Mouse (Mus musculus): ENCODE data around the gene Nedd1. TPM values are rescaled to one million over a fixed set of nuclear protein-coding genes. Genes with fewer than 3 reads are reported as not detected.

The Nedd1 gene
- polyA plus RNA-seq, 1 experiment = 0.79 TPM

DNA sequence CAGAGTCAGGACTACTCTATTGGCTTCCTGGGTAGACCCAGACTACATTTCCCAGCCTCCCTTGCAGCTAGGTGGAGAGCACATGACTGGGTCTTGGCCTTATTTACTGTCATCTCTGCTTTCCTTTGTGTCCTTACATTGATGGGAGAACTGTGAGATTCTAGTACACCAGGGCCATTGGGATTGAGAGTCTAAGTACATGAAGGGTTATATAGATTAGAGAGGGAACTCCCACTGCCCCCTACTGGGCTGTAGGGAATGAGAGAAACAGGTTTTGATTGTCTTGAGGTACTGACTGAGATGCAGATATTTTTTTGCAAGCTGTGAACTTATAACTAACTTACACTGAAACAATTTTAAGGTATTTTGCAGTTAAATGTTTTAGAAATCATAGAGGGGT is 81.2 kb downstream of the Nedd1 start:
- Histone ChIP-seq H3K4me1 (ENCODE audit: control insufficient read depth, insufficient read depth, insufficient read length, low read length) (no peaks in the 10 kb centered on the region), H3K27me3 (ENCODE audit: control insufficient read depth, insufficient read depth, low read length) (no peaks in the 10 kb centered on the region), H3K4me3 (ENCODE audit: low read depth, low read length) (no peak overlapping the region), H3K36me3 (ENCODE audit: control insufficient read depth, insufficient read depth, low read length) (no peaks in the 10 kb centered on the region), H3K27ac (ENCODE audit: insufficient read depth, low read depth, low read length) (no peak overlapping the region)
- TF ChIP-seq POLR2A (IDR thresholded peaks at IDR 0.05; ENCODE audit: low read depth, low read length) (no peak), CTCF (IDR thresholded peaks at IDR 0.05; ENCODE audit: extremely low read depth, insufficient read length, insufficient replicate concordance, low read depth, low read length) (no peak)

All from small intestine, adult 2 months (tissue).